Mouse (Mus musculus) C2C12 (cell line): ENCODE data around the gene Glod4. TPM values are rescaled to one million over a fixed set of nuclear protein-coding genes. Genes with fewer than 3 reads are reported as not detected.

Experiments used
- H3K27me3 ChIP-seq: one replicate; pipeline ENCODE4 v1.6.1; 2011; ENCODE audit not compliant: control insufficient read depth, insufficient read depth, insufficient read length
- H3K36me3 ChIP-seq: one replicate; pipeline ENCODE4 v1.6.1; 2011; ENCODE audit not compliant: control insufficient read depth, insufficient read depth
- H3K4me3 ChIP-seq: one replicate; pipeline ENCODE4 v1.5.1; 2011; ENCODE audit warnings: mild to moderate bottlenecking, control low read depth; ENCODE audit not compliant: poor library complexity, insufficient read depth, severe bottlenecking
- H3K79me2 ChIP-seq: one replicate; pipeline ENCODE4 v1.6.1; 2011; ENCODE audit not compliant: control insufficient read depth, insufficient read depth
- H3K79me3 ChIP-seq: one replicate; pipeline ENCODE4 v1.6.1; 2011; ENCODE audit warnings: low read depth, control low read depth
- H3ac ChIP-seq: one replicate; pipeline ENCODE3; 2011; ENCODE audit warnings: low read depth; ENCODE audit not compliant: control insufficient read depth, insufficient read length
- CEBPB ChIP-seq: IDR thresholded peaks from one replicate; pipeline ENCODE4 v1.6.1; 2011; ENCODE audit warnings: low read depth, mild to moderate bottlenecking, control low read depth, moderate library complexity
- CTCF ChIP-seq: IDR thresholded peaks from one replicate; pipeline ENCODE4 v1.5.1; 2011; ENCODE audit not compliant: control insufficient read depth, insufficient read depth, insufficient read length
- FOSL1 ChIP-seq: IDR thresholded peaks from one replicate; pipeline ENCODE4 v1.8.0; 2011; ENCODE audit warnings: mild to moderate bottlenecking, low read length; ENCODE audit not compliant: poor library complexity, insufficient read depth, severe bottlenecking
- MAX ChIP-seq: IDR thresholded peaks from one replicate; pipeline ENCODE4 v1.6.1; 2011; ENCODE audit warnings: mild to moderate bottlenecking, control low read depth
- MYOD1 ChIP-seq: IDR thresholded peaks from one replicate; pipeline ENCODE4 v1.6.1; 2011; ENCODE audit warnings: low read depth; ENCODE audit not compliant: control insufficient read depth, insufficient read length
- MYOG ChIP-seq: IDR thresholded peaks from one replicate; pipeline ENCODE4 v1.6.1; 2011; ENCODE audit not compliant: control insufficient read depth, insufficient read length; ENCODE audit errors: extremely low read depth
- USF1 ChIP-seq: IDR thresholded peaks from one replicate; pipeline ENCODE4 v1.6.1; 2011; ENCODE audit warnings: low read depth, mild to moderate bottlenecking, control low read depth, moderate library complexity
- polyA plus RNA-seq: library from polyadenylated mRNA; unstranded; fragments of >200 nt; fragmentation: generic; extraction: Trizol; gene quantifications from one replicate; pipeline ENCODE4 v1.2.1, GENCODE M21; 2012; ENCODE audit warnings: missing spikeins

The Glod4 gene
- polyA plus RNA-seq, 1 experiment: 34.2 TPM

- peak overlapping the region; percentile 97 for H3ac ChIP-seq
- peaks cover 25% of the 10 kb centered on the region for H3K36me3 ChIP-seq
- peak overlapping the region; percentile 97 for H3K4me3 ChIP-seq
- H3K79me2 ChIP-seq: peaks cover 35% of the 10 kb centered on the region
- H3K27me3 ChIP-seq: no peaks in the 10 kb centered on the region
- TF ChIP-seq MYOD1 (no peak), MAX (no peak), CTCF (no peak), CEBPB (no peak), MYOG (no peak), FOSL1 (no peak), USF1 (no peak)
- peaks cover 21% of the 10 kb centered on the region for H3K79me3 ChIP-seq
Observed at GRCm38 (mm10) chr11:76243811-76244546, 454 bp upstream of the Glod4 start.

- peaks cover 12% of the 10 kb centered on the region for H3K79me2 ChIP-seq
- H3ac ChIP-seq: no peak overlapping the region
- no peak for TF ChIP-seq MYOD1
- no peak for TF ChIP-seq MAX
- no peak for TF ChIP-seq CTCF
- TF ChIP-seq USF1: no peak
- TF ChIP-seq FOSL1: no peak
- no peak for TF ChIP-seq CEBPB
- TF ChIP-seq MYOG: no peak
- no peak overlapping the region for H3K4me3 ChIP-seq
- peaks cover 8% of the 10 kb centered on the region for H3K79me3 ChIP-seq
- peaks cover 14% of the 10 kb centered on the region for H3K36me3 ChIP-seq
- H3K27me3 ChIP-seq: no peaks in the 10 kb centered on the region
Observed at GRCm38 (mm10) chr11:76239750-76240149, 3.8 kb downstream of the Glod4 start.

GRCm38 (mm10) chr11:76236136-76236535 lies 7.4 kb downstream of the Glod4 start:
- peaks cover 32% of the 10 kb centered on the region for H3K36me3 ChIP-seq
- H3K4me3 ChIP-seq: no peak overlapping the region
- H3K79me2 ChIP-seq: no peaks in the 10 kb centered on the region
- TF ChIP-seq CEBPB (peak; percentile 49), MYOG (no peak), CTCF (no peak)
- no peak overlapping the region for H3ac ChIP-seq
- no peaks in the 10 kb centered on the region for H3K79me3 ChIP-seq
- no peaks in the 10 kb centered on the region for H3K27me3 ChIP-seq

GRCm38 (mm10) chr11:76225051-76225450 lies 18.5 kb downstream of the Glod4 start:
- no peak for TF ChIP-seq FOSL1
- no peak for TF ChIP-seq MYOG
- TF ChIP-seq CTCF: no peak
- TF ChIP-seq USF1: no peak
- no peak for TF ChIP-seq MAX
- Histone ChIP-seq H3K79me2 (no peaks in the 10 kb centered on the region), H3K27me3 (no peaks in the 10 kb centered on the region), H3K79me3 (no peaks in the 10 kb centered on the region), H3ac (no peak overlapping the region), H3K4me3 (no peak overlapping the region), H3K36me3 (peaks cover 23% of the 10 kb centered on the region)

- TF ChIP-seq MYOD1: no peak
- no peak for TF ChIP-seq FOSL1
- no peak for TF ChIP-seq CEBPB
- no peak for TF ChIP-seq CTCF
- no peak for TF ChIP-seq MAX
- no peak for TF ChIP-seq USF1
- TF ChIP-seq MYOG: no peak
- peaks cover 28% of the 10 kb centered on the region for H3K36me3 ChIP-seq
- H3K4me3 ChIP-seq: no peak overlapping the region
- no peaks in the 10 kb centered on the region for H3K79me3 ChIP-seq
- no peaks in the 10 kb centered on the region for H3K79me2 ChIP-seq
- H3K27me3 ChIP-seq: no peaks in the 10 kb centered on the region
- no peak overlapping the region for H3ac ChIP-seq
Observed at GRCm38 (mm10) chr11:76224631-76225030, 18.9 kb downstream of the Glod4 start.

- Histone ChIP-seq H3K79me3 (peaks cover 20% of the 10 kb centered on the region), H3K27me3 (no peaks in the 10 kb centered on the region), H3K36me3 (peaks cover 48% of the 10 kb centered on the region), H3K4me3 (peak within 1 kb of the TSS; percentile 99), H3K79me2 (peaks cover 47% of the 10 kb centered on the region), H3ac (peak within 1 kb of the TSS; percentile 90)
- TF ChIP-seq MAX (peak; percentile 83), CEBPB (no peak), CTCF (peak; percentile 95)
Observed at GRCm38 (mm10) chr11:76217390-76217800, 26.1 kb downstream of the Glod4 start, which contains the start of the genes Dbil5 and Gemin4. TSS of gene Dbil5 (plus strand) at chr11:76217608. TSS of gene Gemin4 (minus strand) at chr11:76217664.
